Mouse (Mus musculus): ENCODE measurements around the gene Whrn. TPM values are rescaled to one million over a fixed set of nuclear protein-coding genes. Genes with fewer than 3 reads are reported as not detected.

Gene Whrn
- polyA plus RNA-seq, 1 experiment = 13.0 TPM

DNA sequence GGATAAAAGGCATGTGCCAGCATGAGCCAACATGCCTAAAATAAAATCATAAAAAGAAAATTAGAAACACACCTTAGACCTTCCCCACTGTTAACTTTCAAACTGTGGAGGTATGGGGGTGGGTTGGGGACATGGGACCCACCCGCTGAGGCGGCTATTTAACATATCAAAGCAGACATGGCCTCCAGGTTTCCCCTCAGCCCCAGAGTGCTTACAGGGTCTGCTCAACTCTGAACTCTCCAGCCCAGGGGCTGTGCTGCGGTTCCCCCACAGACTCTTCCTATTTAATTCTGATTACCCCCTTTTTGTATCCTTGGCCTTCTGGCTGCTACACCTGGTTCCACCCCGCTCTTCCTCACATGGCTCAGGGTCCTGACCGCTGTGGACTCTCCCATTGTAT lies 39.2 kb downstream of the Whrn start:
- 82% methylated on average over 5 of the region's 5 CpGs for WGBS
- H3K4me3 ChIP-seq (replicated peaks; ENCODE audit: control insufficient read depth, low read depth, low read length) = no peak overlapping the region
- TF ChIP-seq CTCF (IDR thresholded peaks at IDR 0.05; ENCODE audit: control insufficient read depth, insufficient read depth, low read length) = no peak
- no peak for TF ChIP-seq POLR2A (IDR thresholded peaks at IDR 0.05; ENCODE audit: borderline replicate concordance, control insufficient read depth, low read depth, low read length)
- H3K4me1 ChIP-seq (ENCODE audit: control insufficient read depth, insufficient read depth, low read length) = no peaks in the 10 kb centered on the region
- H3K27ac ChIP-seq (ENCODE audit: control insufficient read depth, insufficient read depth, low read depth, low read length, poor library complexity) = no peak overlapping the region

GRCm38 (mm10) chr4:63453939-63454513 lies 41.8 kb downstream of the Whrn start:
- 77% methylated on average over 6 of the region's 6 CpGs for WGBS
- no peaks in the 10 kb centered on the region for H3K4me1 ChIP-seq (ENCODE audit: control insufficient read depth, insufficient read depth, low read length)
- H3K27ac ChIP-seq (ENCODE audit: control insufficient read depth, insufficient read depth, low read depth, low read length, poor library complexity) = no peak overlapping the region
- TF ChIP-seq POLR2A (IDR thresholded peaks at IDR 0.05; ENCODE audit: borderline replicate concordance, control insufficient read depth, low read depth, low read length) (no peak), CTCF (IDR thresholded peaks at IDR 0.05; ENCODE audit: control insufficient read depth, insufficient read depth, low read length) (no peak)
- no peak overlapping the region for H3K4me3 ChIP-seq (replicated peaks; ENCODE audit: control insufficient read depth, low read depth, low read length)

DNA sequence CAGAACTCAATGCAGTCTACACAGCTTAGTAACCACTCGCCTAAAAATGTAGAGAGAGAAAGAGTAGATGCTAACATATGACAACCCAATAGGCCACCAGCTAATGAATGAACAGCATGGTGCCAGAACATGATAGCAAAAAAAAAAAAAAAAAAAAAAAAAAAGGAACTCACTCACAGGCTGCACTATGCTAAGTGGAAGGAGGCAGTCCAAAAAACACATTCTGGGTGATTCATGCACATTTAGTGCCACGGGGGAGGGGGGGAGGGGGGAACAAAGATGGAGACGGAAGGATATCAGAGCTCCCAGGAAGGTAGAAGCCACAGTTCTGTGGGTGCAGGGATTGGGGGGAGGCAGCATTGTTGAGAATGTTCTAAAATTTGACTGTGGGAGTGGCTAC lies 43.2 kb downstream of the Whrn start:
- Histone ChIP-seq H3K4me1 (ENCODE audit: control insufficient read depth, insufficient read depth, low read length) (no peaks in the 10 kb centered on the region), H3K4me3 (replicated peaks; ENCODE audit: control insufficient read depth, low read depth, low read length) (no peak overlapping the region), H3K27ac (ENCODE audit: control insufficient read depth, insufficient read depth, low read depth, low read length, poor library complexity) (no peak overlapping the region)
- WGBS = 33% methylated on average over 3 of the region's 3 CpGs
- TF ChIP-seq CTCF (IDR thresholded peaks at IDR 0.05; ENCODE audit: control insufficient read depth, insufficient read depth, low read length) (no peak), POLR2A (IDR thresholded peaks at IDR 0.05; ENCODE audit: borderline replicate concordance, control insufficient read depth, low read depth, low read length) (no peak)

GRCm38 (mm10) chr4:63450551-63450950 lies 45.2 kb downstream of the Whrn start:
- TF ChIP-seq POLR2A (IDR thresholded peaks at IDR 0.05; ENCODE audit: borderline replicate concordance, control insufficient read depth, low read depth, low read length) (no peak), CTCF (IDR thresholded peaks at IDR 0.05; ENCODE audit: control insufficient read depth, insufficient read depth, low read length) (no peak)
- Histone ChIP-seq H3K4me1 (ENCODE audit: control insufficient read depth, insufficient read depth, low read length) (no peaks in the 10 kb centered on the region), H3K4me3 (replicated peaks; ENCODE audit: control insufficient read depth, low read depth, low read length) (no peak overlapping the region), H3K27ac (ENCODE audit: control insufficient read depth, insufficient read depth, low read depth, low read length, poor library complexity) (no peak overlapping the region)
- 77% methylated on average over 5 of the region's 5 CpGs for WGBS

DNA sequence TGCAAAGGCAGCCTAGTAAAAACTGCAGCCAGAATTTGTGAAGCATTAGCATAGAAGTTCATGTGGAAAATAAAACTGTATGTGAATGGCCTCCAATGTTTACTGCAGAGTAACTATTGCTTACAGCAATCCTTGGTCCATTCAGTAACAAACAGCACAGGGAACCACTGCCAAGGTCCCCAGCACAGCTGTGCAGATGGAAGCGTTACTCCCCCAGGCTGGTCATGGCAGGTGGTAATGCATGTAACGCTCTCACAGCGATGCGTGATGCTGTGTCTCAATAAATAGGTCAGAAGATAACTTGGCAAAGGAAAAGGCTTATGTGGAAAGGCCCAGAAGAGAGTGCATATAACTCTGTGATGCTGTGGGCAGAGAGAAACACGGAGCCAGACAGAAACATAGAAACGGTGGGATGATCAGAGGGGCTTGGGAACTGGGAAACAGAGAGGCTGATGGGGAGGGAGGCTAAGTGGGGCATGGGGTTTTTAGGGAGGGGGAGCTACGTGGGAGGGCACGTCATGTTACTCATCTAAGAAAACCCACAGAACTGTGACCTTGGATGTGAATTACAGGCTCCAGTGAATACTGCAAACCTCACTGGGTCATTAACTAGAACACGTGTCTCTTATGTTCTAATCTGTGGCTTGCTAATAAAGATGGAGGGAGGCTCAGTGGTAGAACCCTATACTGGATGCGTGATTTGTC lies 51.3 kb downstream of the Whrn start:
- H3K4me1 ChIP-seq (ENCODE audit: control insufficient read depth, insufficient read depth, low read length) = no peaks in the 10 kb centered on the region
- WGBS = 88% methylated on average over 10 of the region's 10 CpGs
- H3K27ac ChIP-seq (ENCODE audit: control insufficient read depth, insufficient read depth, low read depth, low read length, poor library complexity) = no peak overlapping the region
- no peak overlapping the region for H3K4me3 ChIP-seq (replicated peaks; ENCODE audit: control insufficient read depth, low read depth, low read length)
- TF ChIP-seq CTCF (IDR thresholded peaks at IDR 0.05; ENCODE audit: control insufficient read depth, insufficient read depth, low read length) (no peak), POLR2A (IDR thresholded peaks at IDR 0.05; ENCODE audit: borderline replicate concordance, control insufficient read depth, low read depth, low read length) (no peak)

DNA sequence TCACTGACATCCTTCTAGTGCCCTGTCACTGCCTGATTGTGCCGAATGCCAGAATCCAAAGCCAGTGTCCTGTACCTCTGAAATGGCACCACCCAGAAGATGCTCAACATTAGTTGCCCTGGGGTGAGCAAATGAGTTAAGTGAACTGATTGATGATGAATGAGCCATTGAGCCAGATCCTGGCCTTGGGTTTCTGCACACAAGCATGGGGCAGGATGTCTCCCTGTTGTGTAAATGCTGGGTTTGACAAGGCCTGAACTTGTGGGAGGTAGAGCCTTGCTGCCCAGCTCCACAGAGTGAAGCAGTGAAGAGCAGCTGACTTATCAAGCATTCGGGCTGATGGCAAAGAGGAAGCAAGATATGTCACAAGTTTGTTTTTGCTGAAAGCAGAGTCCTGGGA lies 52.7 kb downstream of the Whrn start:
- no peak for TF ChIP-seq CTCF (IDR thresholded peaks at IDR 0.05; ENCODE audit: control insufficient read depth, insufficient read depth, low read length)
- TF ChIP-seq POLR2A (IDR thresholded peaks at IDR 0.05; ENCODE audit: borderline replicate concordance, control insufficient read depth, low read depth, low read length) = no peak
- 63% methylated on average over 2 of the region's 2 CpGs for WGBS

GRCm38 (mm10) chr4:63441616-63442015 lies 54.2 kb downstream of the Whrn start:
- Histone ChIP-seq H3K4me3 (replicated peaks; ENCODE audit: control insufficient read depth, low read depth, low read length) (no peak overlapping the region), H3K27ac (ENCODE audit: control insufficient read depth, insufficient read depth, low read depth, low read length, poor library complexity) (no peak overlapping the region), H3K4me1 (ENCODE audit: control insufficient read depth, insufficient read depth, low read length) (no peaks in the 10 kb centered on the region)
- TF ChIP-seq CTCF (IDR thresholded peaks at IDR 0.05; ENCODE audit: control insufficient read depth, insufficient read depth, low read length) (no peak), POLR2A (IDR thresholded peaks at IDR 0.05; ENCODE audit: borderline replicate concordance, control insufficient read depth, low read depth, low read length) (no peak)
- WGBS = 89% methylated on average over 7 of the region's 7 CpGs

More for the DNA sequence above, 52.7 kb downstream of the Whrn start:
- no peaks in the 10 kb centered on the region for H3K4me1 ChIP-seq (ENCODE audit: control insufficient read depth, insufficient read depth, low read length)
- no peak overlapping the region for H3K4me3 ChIP-seq (replicated peaks; ENCODE audit: control insufficient read depth, low read depth, low read length)
- H3K27ac ChIP-seq (ENCODE audit: control insufficient read depth, insufficient read depth, low read depth, low read length, poor library complexity) = no peak overlapping the region

DNA sequence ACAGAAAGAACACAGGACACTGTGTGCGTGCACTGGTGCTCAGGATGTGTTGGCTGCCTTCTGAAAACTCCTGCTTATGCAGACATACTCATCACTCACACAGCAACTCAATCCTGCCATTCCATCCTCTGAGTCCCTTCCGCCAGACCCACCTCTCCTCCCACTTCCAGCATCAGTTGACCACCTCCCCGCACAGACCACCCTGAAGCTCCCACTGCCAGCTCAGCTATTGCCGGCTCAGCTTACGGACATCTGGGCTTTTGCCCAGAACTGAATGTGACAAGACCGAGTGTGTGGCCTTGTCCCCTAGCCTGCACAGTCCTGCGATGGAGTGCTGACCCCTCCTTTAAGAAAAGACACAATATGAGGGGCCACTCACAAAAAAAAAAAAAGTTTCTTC lies 55.5 kb downstream of the Whrn start:
- TF ChIP-seq POLR2A (IDR thresholded peaks at IDR 0.05; ENCODE audit: borderline replicate concordance, control insufficient read depth, low read depth, low read length) = no peak
- TF ChIP-seq CTCF (IDR thresholded peaks at IDR 0.05; ENCODE audit: control insufficient read depth, insufficient read depth, low read length) = no peak
- WGBS = 86% methylated on average over 7 of the region's 7 CpGs
- Histone ChIP-seq H3K27ac (ENCODE audit: control insufficient read depth, insufficient read depth, low read depth, low read length, poor library complexity) (no peak overlapping the region), H3K4me3 (replicated peaks; ENCODE audit: control insufficient read depth, low read depth, low read length) (no peak overlapping the region), H3K4me1 (ENCODE audit: control insufficient read depth, insufficient read depth, low read length) (no peaks in the 10 kb centered on the region)
